Mouse (Mus musculus) brain, adult 2 months (tissue): Measurements from ENCODE around the gene Gsto1.

Experiments
- DNase-seq: peaks from one replicate; pipeline ENCODE4 v3.0.0; 2011; ENCODE audit warnings: low read depth, low spot score

Gene Gsto1

GRCm38 (mm10) chr19:47857957-47858942 lies 3.5 kb downstream of the Gsto1 start:
- DNase-seq: no peak

GRCm38 (mm10) chr19:47859180-47859579 lies 4.4 kb downstream of the Gsto1 start:
- no peak for DNase-seq

DNA sequence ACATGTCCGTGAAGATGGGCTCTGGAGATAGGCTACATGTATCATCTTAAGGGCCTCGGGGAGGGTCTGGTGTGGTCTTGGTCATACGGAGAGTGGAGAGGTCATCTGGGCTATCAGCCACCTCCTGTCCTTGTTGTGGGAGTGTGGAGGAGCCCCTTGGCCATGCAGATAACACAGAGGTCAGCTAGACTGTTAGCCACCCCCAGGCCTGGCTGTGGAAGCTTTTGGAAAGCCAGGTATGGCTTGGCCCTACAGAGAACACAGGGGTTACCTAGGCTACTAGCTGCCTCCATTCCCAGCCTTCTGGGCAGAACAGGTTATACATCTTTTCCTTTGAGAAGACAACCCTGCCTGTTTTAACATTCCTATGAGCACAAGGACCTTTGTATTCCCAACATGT lies 7.8 kb downstream of the Gsto1 start:
- no peak for DNase-seq

DNA sequence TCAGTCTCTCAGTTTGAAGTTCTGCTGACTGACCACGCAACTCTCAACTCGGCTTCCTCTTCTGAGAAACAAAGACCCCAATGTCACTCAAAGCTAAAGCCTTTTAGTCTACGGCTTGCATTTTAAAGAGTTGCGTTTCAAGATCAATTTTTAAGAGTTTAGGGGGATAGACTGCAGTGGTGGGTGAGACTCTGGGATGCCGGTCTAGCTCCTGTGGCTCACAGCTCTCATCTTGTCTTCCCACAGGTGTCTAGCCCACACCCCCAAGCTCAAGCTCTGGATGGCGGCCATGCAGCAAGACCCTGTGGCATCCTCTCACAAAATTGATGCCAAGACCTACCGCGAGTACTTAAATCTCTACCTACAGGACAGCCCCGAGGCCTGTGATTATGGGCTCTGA lies 9.3 kb downstream of the Gsto1 start:
- no peak for DNase-seq

DNA sequence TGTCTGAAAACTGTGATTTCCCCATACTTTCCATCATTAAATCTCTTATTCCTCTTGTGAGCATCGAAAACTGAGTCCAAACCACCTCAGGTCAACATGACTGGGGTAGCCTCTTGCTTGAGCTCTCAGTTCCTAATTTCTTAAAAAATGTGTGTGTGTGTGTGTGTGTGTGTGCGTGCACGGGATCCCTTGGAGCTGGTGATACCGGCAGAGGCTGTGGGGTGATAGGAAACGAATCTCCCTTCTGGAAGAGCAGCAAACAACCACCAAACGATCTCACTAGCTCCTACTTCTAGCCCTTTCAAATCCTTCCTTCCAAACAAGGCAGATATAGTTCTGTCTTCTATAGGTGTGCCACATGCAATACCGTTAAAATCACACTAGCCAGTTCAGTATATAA lies 10.0 kb downstream of the Gsto1 start:
- DNase-seq: no peak

GRCm38 (mm10) chr19:47865353-47865947 lies 10.7 kb downstream of the Gsto1 start, which contains the start of gene Gsto2:
Gene Gsto2 (plus strand): TSS chr19:47865534.
- peak; percentile 99 for DNase-seq

DNA sequence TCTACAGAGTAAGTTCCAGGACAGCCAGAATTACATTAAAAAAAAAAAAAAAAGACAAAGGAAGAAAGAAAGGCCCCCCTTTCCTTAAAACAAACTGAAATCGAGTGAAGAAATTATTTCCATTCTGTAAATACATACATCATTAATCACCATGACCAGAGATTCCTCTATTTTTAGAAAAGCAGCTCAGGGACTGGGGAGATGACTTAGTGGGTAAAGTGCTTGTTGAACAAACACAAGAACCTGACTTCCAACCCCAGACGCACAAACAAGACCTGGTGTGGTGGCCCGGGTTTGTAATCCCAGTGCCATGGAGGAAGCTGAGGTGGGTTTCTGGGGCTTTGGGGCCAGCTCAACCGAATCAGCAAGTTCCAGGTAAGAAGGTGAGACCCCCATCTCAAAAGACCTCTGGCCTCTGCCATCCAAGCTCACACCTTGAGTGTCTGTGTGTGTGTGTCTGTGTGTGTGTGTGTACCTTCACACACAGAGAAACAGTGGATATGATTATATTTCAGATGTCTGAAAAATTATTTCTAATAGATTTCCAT lies 12.9 kb downstream of the Gsto1 start:
- no peak for DNase-seq

DNA sequence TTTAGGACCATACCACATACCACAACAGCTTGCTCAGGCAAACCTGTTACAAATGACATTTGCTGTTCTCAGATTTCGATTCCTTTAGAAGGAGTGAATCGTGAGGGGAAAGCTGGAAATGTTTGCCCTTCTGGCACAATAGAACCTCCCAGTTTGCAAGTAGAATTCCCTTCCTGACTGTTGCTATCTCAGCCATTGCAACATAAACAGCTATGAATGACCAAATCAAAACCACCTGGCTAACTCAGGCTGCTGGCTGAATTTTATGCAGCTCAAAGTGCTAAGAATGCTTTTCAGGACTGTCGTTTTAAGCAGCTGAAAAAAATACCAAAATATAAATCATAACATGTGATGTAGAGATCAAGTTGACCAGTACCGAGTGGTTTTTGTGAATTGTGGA lies 14.2 kb downstream of the Gsto1 start:
- no peak for DNase-seq

GRCm38 (mm10) chr19:47869516-47869915 lies 14.7 kb downstream of the Gsto1 start:
- no peak for DNase-seq

DNA sequence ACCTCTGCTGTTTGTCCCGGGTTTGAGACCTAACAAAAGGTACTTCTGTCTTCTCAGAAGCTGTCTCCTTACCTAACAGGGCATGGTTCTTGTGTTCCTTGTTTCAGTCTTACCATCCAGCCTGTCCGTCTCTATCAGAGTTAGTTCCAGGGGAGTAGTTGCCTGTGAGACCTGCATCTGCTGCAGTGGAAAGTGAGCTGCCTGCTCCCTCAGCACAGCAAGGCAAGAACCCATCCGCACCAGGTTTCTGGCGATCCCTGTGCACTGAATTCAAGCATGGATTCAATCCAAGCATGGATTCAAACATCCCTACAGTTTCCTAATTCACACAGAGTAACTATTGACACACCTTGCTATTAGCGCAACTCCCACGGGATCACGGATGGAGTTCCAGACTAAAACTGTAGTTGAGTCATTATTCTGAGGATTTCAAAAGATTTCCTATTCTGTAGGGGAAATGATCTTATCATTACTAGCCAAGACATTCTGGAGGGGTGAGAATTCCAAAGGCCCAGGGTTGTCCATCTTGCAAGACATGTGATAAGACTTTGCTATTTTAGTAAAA lies 15.4 kb downstream of the Gsto1 start:
- no peak for DNase-seq

- no peak for DNase-seq
Observed at GRCm38 (mm10) chr19:47871515-47871914, 16.7 kb downstream of the Gsto1 start.

GRCm38 (mm10) chr19:47876252-47876651 lies 21.5 kb downstream of the Gsto1 start:
- no peak for DNase-seq

- no peak for DNase-seq
Observed at GRCm38 (mm10) chr19:47881538-47881937, 26.8 kb downstream of the Gsto1 start.

DNA sequence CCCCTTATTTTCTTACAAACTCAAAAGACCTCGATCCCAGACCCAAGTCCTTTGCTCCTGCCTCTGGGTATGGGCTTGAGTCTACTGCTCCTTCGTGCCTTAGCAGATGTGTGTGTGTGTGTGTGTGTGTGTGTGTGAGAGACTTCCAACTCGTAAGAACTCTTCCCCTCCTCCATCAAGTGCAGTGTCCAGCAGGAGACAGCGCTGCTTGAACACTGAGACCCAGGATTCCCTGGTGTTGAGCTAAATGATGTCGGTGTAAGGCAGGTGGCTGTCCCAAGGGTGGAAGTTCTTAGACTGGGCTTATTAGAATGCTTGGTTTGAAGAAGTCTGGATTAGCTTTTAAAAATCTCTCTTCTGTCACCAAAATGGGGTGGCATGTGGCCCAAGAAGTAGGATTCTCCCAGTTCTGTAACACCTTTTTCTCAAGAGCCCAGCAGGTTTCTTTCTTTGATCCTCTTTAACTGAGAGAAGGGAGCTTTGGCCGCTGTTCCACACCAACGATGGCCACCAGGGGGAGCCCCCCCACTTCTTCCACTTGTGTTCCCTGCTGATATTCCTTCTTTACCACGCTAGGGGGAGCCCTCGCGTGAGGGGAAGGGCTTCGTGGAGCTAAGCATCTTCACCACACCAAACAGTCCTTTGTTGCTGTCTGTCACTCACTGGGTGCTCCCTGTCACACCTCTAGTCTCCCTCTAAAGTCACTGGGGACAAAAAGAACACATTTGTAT lies 27.5 kb downstream of the Gsto1 start:
- DNase-seq: peak; percentile 86

DNA sequence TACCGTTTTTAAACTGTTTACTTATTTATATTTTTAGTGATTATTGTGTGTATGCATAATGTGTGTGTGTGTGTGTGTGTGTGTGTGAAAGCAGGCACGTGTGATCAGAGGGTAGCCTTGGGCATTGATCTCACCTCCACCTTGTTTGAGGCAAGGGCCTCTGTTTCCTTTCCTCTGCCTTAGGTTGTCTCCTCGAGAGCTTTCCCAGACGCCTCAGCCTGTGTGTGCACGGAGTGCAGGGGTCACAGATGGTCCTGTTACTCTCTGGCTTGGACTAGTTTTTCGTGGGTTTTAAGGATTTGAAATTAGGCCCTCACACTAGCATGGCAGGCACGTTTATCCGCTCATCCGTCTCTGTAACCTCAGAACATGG lies 28.1 kb downstream of the Gsto1 start:
- DNase-seq: no peak

- no peak for DNase-seq
Observed at GRCm38 (mm10) chr19:47884296-47885085, 29.7 kb downstream of the Gsto1 start.

DNA sequence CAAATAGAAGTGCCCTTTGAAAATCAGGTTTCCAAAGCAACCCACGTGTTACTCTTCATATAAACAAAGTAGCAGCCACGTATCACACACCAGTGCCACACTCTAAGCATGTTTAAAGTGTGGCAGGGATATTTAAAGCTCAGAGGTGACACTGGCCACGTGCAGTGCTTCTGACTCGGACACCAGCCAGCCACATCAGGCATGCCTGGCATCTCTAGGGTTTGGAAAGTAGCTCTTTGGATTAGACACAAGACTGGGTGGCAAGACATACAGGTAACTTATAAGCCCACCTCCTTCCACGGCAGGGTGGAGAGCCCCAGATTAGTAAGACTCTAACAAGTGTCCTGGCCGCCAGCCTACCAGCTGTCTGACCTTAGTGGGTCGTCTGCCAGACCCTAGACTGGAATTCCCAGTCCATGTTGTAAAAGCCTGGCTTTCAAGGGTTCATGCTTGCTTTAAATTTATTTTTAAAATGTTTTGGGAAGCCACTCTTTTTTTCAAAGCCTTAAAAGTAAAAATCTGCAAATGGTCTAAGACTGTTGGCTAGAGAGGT lies 30.5 kb downstream of the Gsto1 start:
- DNase-seq: no peak

DNA sequence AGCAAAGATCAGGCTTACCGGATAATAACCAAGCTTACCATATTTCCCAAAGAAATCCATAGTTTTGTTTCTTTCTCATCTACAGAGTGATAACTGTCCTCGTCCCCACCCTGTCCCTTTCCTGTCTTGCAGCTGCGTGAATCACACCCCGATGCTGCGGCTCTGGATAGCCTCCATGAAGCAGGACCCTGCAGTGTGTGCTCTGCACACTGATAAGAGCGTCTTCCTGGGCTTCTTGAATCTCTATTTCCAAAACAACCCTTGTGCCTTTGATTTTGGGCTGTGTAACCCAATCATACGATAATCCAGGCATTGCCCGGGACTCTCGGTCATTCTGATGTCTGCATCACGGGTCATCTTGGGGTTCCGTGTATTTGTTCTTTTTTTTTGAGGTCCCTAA lies 31.1 kb downstream of the Gsto1 start:
- DNase-seq: no peak

DNA sequence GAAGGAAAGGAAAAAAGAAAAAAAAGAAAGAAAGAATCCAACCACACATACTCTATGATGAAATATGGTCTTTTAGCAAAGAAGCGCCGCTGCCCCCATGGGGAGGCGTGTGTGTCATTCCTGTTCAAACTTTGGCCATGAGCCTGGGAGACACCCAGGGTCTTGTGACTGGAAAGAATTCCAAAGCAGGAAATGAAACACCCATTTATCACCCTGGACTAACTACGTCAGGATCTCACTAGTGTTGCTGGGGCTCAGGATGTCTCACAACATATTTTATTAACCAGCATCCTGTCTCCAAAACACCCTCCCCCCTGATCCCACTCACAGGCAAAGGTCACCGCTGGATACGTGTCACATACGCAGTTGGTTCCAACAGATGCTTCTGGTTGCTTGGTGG lies 31.8 kb downstream of the Gsto1 start:
- DNase-seq: no peak

DNA sequence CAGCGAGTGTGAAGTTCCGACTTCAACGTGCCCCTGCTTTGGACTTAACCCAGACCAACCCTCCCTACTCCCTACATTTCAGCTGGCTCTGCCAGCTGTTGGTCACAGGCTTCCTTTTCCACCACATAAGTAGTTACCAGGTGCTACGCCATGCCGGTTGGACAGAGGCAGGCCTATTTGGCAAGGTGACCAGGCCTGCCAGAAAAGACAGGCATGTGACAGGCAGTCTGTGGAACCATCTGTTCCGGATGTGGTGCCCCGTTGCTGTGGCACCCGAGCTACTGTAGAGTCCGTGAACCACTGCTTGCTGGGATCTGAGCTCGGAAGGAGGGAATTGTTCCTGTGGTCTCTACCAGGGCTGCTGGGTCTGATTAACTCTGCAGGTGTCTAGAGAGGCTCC lies 32.6 kb downstream of the Gsto1 start:
- no peak for DNase-seq

DNA sequence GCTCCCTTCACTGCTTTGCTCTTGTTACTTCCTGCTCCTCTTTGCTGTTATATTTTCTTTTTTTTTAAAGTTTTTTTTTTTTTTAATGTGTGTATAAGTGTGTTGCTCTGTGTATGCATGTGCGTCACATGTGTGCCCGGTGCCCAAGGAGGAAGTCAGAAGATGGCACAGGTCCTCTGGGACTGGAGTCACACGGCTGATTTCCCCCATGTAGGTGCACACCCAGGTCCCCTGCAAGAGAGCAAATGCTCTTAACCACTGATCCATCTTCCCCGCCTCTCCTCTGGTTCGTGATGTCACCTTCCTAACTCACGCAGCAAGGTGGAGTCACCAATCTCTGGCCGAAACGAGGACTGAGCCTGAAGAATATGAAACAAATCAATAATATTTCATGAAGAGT lies 33.3 kb downstream of the Gsto1 start:
- DNase-seq: no peak
